Mouse (Mus musculus) cortical plate, adult 2 months (tissue): ENCODE measurements around the gene Ppcdc.

ENCODE experiments used
- CTCF ChIP-seq: fragments of 200-500 bp; IDR thresholded peaks from 2 replicates; pipeline ENCODE4 v1.5.1; 2011; ENCODE audit warnings: mild to moderate bottlenecking, control low read depth, low read length; ENCODE audit not compliant: insufficient read depth; ENCODE audit errors: extremely low read depth
- POLR2A ChIP-seq: fragments of 200-500 bp; IDR thresholded peaks from 2 replicates; pipeline ENCODE4 v1.6.1; 2011; ENCODE audit warnings: mild to moderate bottlenecking, low read length, control low read depth; ENCODE audit not compliant: insufficient read depth; ENCODE audit errors: extremely low read depth

GRCm38 (mm10) chr9:57424066-57424465, 15.9 kb downstream of the Ppcdc start:
- no peak for TF ChIP-seq CTCF
- TF ChIP-seq POLR2A: no peak
